ENCODE assay signal across 8 mouse cellular contexts in the genomic region with DNA sequence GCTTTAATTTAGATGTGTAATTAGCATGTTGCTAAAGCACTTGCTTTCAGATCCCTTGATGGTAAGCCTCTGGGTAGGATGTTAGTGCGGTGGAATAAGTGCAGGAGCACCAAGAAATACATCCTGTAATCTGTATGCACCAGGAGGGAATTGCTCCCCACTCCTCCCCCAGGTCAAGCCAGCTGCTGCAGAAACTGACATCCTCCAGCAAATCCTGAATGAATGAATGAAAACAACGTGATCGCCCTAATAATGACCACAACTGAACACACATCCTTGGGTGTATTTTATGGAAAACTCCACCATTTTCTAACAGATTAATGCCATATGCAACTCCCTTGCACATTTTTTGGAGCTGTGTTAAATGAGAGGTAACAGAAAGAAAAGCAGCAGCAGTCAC. TPM values are rescaled to one million over a fixed set of nuclear protein-coding genes. Genes with fewer than 3 reads are reported as not detected.
A peak's percentile ranks its signal among the peaks of the same experiment; 100 is the strongest.
DNase-seq lines count a peak whose midpoint lies in the region; ATAC-seq and TF ChIP-seq lines count a peak whose summit lies in the region.

No protein-coding gene starts in this region.

- no peak for TF ChIP-seq POLR2A in lung, adult 2 months (IDR thresholded peaks at IDR 0.05; ENCODE audit: borderline replicate concordance, extremely low read depth, low read depth, low read length)
- no peak for TF ChIP-seq POLR2A in embryonic fibroblast, embryonic 13.5 days (IDR thresholded peaks at IDR 0.05; ENCODE audit: low read depth, low read length)

- DNase-seq in lung, adult 2 months: no peak
- no peak for DNase-seq in lung, postnatal 4 days
- no peak for DNase-seq in c-Kit-positive CD71-positive TER-119-positive erythroid progenitor cells, embryonic 14.5 days (ENCODE audit: low spot score)
- DNase-seq in gastrocnemius, adult 18-20 months (ENCODE audit: low spot score): no peak
- no peak for DNase-seq in left cerebral cortex, adult 9 months (ENCODE audit: low spot score in 2 of 2)

- TF ChIP-seq CTCF in lung, adult 2 months (IDR thresholded peaks at IDR 0.05; ENCODE audit: insufficient read depth, low read length): no peak
- TF ChIP-seq CTCF in embryonic fibroblast, embryonic 13.5 days (IDR thresholded peaks at IDR 0.05; ENCODE audit: borderline replicate concordance, insufficient read depth, low read length): no peak

- ATAC-seq in limb, embryonic 12.5 days (ENCODE audit: insufficient number of reproducible peaks, insufficient read depth, low FRiP score, low TSS enrichment, low read depth): no peak
- ATAC-seq in stomach, embryonic 14.5 days (ENCODE audit: insufficient number of reproducible peaks, insufficient read depth, low FRiP score, low read depth): no peak

- H3K9me3 ChIP-seq in limb, embryonic 12.5 days: no peaks in the 10 kb centered on the region
- no peaks in the 10 kb centered on the region for H3K9me3 ChIP-seq in stomach, embryonic 14.5 days (ENCODE audit: control insufficient read depth, low read depth, low read length)

- H3K36me3 ChIP-seq in limb, embryonic 12.5 days: no peaks in the 10 kb centered on the region
- H3K36me3 ChIP-seq in stomach, embryonic 14.5 days (ENCODE audit: control insufficient read depth, insufficient read depth, low read length): no peaks in the 10 kb centered on the region

- WGBS in lung, adult 2 months: 30% methylated on average over 3 of the region's 3 CpGs
- 4% methylated on average over 3 of the region's 3 CpGs for WGBS in limb, embryonic 12.5 days
- 18% methylated on average over 3 of the region's 3 CpGs for WGBS in stomach, embryonic 14.5 days

- H3K9ac ChIP-seq in limb, embryonic 12.5 days (replicated peaks): peak overlapping the region; percentile 100
- H3K9ac ChIP-seq in stomach, embryonic 14.5 days (replicated peaks; ENCODE audit: low read depth, low read length): peak overlapping the region; percentile 95

- no peak overlapping the region for H3K27ac ChIP-seq in embryonic fibroblast, embryonic 13.5 days (ENCODE audit: insufficient read depth, low read length)
- peak overlapping the region; percentile 99; the same call in 1 of the 2 replicates for H3K27ac ChIP-seq in limb, embryonic 12.5 days
- H3K27ac ChIP-seq in stomach, embryonic 14.5 days (ENCODE audit: low read length): no peak overlapping the region

- H3K4me3 ChIP-seq in lung, adult 2 months (replicated peaks; ENCODE audit: extremely low read depth, low read depth, low read length): peak overlapping the region; percentile 2
- peak overlapping the region; percentile 83; the same call in 1 of the 2 replicates for H3K4me3 ChIP-seq in embryonic fibroblast, embryonic 13.5 days (ENCODE audit: insufficient read depth, low read length)
- H3K4me3 ChIP-seq in limb, embryonic 12.5 days (replicated peaks): peak overlapping the region; percentile 100
- peak overlapping the region; percentile 86 for H3K4me3 ChIP-seq in stomach, embryonic 14.5 days (ENCODE audit: low read depth, low read length)

- no peaks in the 10 kb centered on the region for H3K27me3 ChIP-seq in limb, embryonic 12.5 days
- H3K27me3 ChIP-seq in stomach, embryonic 14.5 days (ENCODE audit: control insufficient read depth, insufficient read depth, low read length): no peaks in the 10 kb centered on the region

- peaks cover 7% of the 10 kb centered on the region for H3K4me1 ChIP-seq in lung, adult 2 months (ENCODE audit: control insufficient read depth, insufficient read depth, low read length)
- no peaks in the 10 kb centered on the region for H3K4me1 ChIP-seq in embryonic fibroblast, embryonic 13.5 days (ENCODE audit: control insufficient read depth, insufficient read depth, low read length)
- peaks cover 23% of the 10 kb centered on the region for H3K4me1 ChIP-seq in limb, embryonic 12.5 days (replicated peaks)
- peaks cover 13% of the 10 kb centered on the region; the same call in 1 of the 2 replicates for H3K4me1 ChIP-seq in stomach, embryonic 14.5 days (ENCODE audit: control insufficient read depth, insufficient read depth, low read length)

- peak overlapping the region; percentile 72 for H3K4me2 ChIP-seq in limb, embryonic 12.5 days
- peak overlapping the region; percentile 56 for H3K4me2 ChIP-seq in stomach, embryonic 14.5 days (replicated peaks; ENCODE audit: low read depth, low read length)

RNA-seq across cellular contexts. Expression of a gene that starts 2.0 kb away (rescaled TPM):
- 6.6 and 13.0 TPM in 2 replicates for polyA plus RNA-seq in lung, adult 2 months (2012; rRNA removed)
- 1.9 and 3.9 TPM in 2 replicates for polyA plus RNA-seq in embryonic fibroblast, embryonic 13.5 days (2011; ENCODE audit: insufficient read length, low read depth, missing spikeins)
- 26.3 and 28.2 TPM in 2 replicates for polyA plus RNA-seq in limb, embryonic 12.5 days (2016; fragmentation: Nextera tagmentation; extraction: Ambion mirVana)
- 10.9 and 11.6 TPM in 2 replicates for polyA plus RNA-seq in stomach, embryonic 14.5 days (2014; fragmentation: Nextera tagmentation; extraction: Ambion mirVana)
- 1 to 10 TPM; 4.4 to 4.8 TPM for total RNA-seq in gastrocnemius, adult 18-20 months (2021)

Comparison
In these comparisons a context has a peak if more than half of its experiments do, and no peak if none do; other contexts are left out.
1. H3K4me3 ChIP-seq: peak in every context shown above with its lines; median percentile 100 in limb, embryonic 12.5 days; 86 in stomach, embryonic 14.5 days; 83 in embryonic fibroblast, embryonic 13.5 days; 2 in lung, adult 2 months.